Mouse (Mus musculus) MEL (cell line): Measurements from ENCODE around the gene Sparcl1. TPM values are rescaled to one million over a fixed set of nuclear protein-coding genes. Genes with fewer than 3 reads are reported as not detected.

Source experiments
- DNase-seq: peaks from one replicate; pipeline ENCODE4 v3.0.0; 2011; ENCODE audit warnings: low read depth, low spot score
- H3K27ac ChIP-seq: 2 replicates; pipeline ENCODE4 v1.5.1; 2012; ENCODE audit warnings: low read depth, mild to moderate bottlenecking, control low read depth, low read length, moderate library complexity; ENCODE audit not compliant: control insufficient read depth
- H3K27me3 ChIP-seq, 2 experiments: fragments of 150-350 bp in 1 of 2; sonication (generic) in 1 of 2; 2 replicates each; pipeline ENCODE4 v1.6.1; 2012; ENCODE audit warnings: low read length in 2 of 2, mild to moderate bottlenecking in 2 of 2, improper control_type of control experiment in 1 of 2, moderate library complexity in 1 of 2; ENCODE audit not compliant: insufficient read depth in 2 of 2, control insufficient read depth in 1 of 2
- H3K36me3 ChIP-seq, 2 experiments: 2 replicates each; pipeline ENCODE4 v1.6.1; 2012 to 2014; ENCODE audit warnings: low read length in 2 of 2, improper control_type of control experiment in 1 of 2, inconsistent platforms in 1 of 2, mild to moderate bottlenecking in 1 of 2; ENCODE audit not compliant: insufficient read depth in 2 of 2, control insufficient read depth in 1 of 2
- H3K4me1 ChIP-seq, 2 experiments: fragments of 150-350 bp in 1 of 2; sonication (generic) in 1 of 2; 2 replicates each; pipeline ENCODE4 v1.6.1; 2012; ENCODE audit warnings: low read length in 2 of 2, improper control_type of control experiment in 1 of 2, mild to moderate bottlenecking in 1 of 2; ENCODE audit not compliant: insufficient read depth in 2 of 2, control insufficient read depth in 1 of 2
- H3K4me3 ChIP-seq, 2 experiments: fragments of 150-350 bp in 1 of 2; sonication (generic) in 1 of 2; 2 replicates each; pipeline ENCODE4 v1.5.1; 2012; ENCODE audit warnings: low read depth in 2 of 2, low read length in 2 of 2, mild to moderate bottlenecking in 2 of 2, moderate library complexity in 2 of 2, control low read depth in 1 of 2, improper control_type of control experiment in 1 of 2; ENCODE audit not compliant: control insufficient read depth in 1 of 2, insufficient read depth in 1 of 2
- H3K79me2 ChIP-seq: 2 replicates; pipeline ENCODE4 v1.6.1; 2012; ENCODE audit warnings: mild to moderate bottlenecking, low read length, moderate library complexity; ENCODE audit not compliant: control insufficient read depth, poor library complexity, insufficient read depth
- H3K9ac ChIP-seq: 2 replicates; pipeline ENCODE4 v1.6.1; 2012; ENCODE audit warnings: low read depth, mild to moderate bottlenecking, control low read depth, low read length, moderate library complexity; ENCODE audit not compliant: control insufficient read depth, poor library complexity, severe bottlenecking
- H3K9me3 ChIP-seq: fragments of 150-350 bp; sonication (generic); replicated peaks from 2 replicates; pipeline ENCODE4 v1.6.1; 2012; ENCODE audit warnings: mild to moderate bottlenecking, low read length, improper control_type of control experiment, moderate library complexity; ENCODE audit not compliant: insufficient read depth
- BHLHE40 ChIP-seq: IDR thresholded peaks from 2 replicates; pipeline ENCODE4 v1.6.1; 2012; ENCODE audit warnings: low read depth, mild to moderate bottlenecking, inconsistent platforms, low read length, improper control_type of control experiment, borderline replicate concordance
- CHD2 ChIP-seq: IDR thresholded peaks from 2 replicates; pipeline ENCODE4 v1.6.1; 2011; ENCODE audit warnings: low read length, improper control_type of control experiment
- CTCF ChIP-seq, 3 experiments: IDR thresholded peaks in 2 of 3; conservative IDR thresholded peaks in 1 of 3; 2 replicates each; pipeline ENCODE4 v1.5.1; 2011 to 2012; ENCODE audit warnings: low read length in 3 of 3, low read depth in 2 of 3, mild to moderate bottlenecking in 2 of 3, improper control_type of control experiment in 1 of 3, inconsistent platforms in 1 of 3, mixed read lengths in 1 of 3, moderate library complexity in 1 of 3; ENCODE audit not compliant: control insufficient read depth in 1 of 3, insufficient read depth in 1 of 3, poor library complexity in 1 of 3, severe bottlenecking in 1 of 3
- E2F4 ChIP-seq: IDR thresholded peaks from 2 replicates; pipeline ENCODE4 v1.6.1; 2011; ENCODE audit warnings: low read depth, low read length, improper control_type of control experiment, borderline replicate concordance
- ELF1 ChIP-seq: IDR thresholded peaks from 2 replicates; pipeline ENCODE4 v1.6.1; 2014; ENCODE audit warnings: low read depth, mild to moderate bottlenecking, inconsistent platforms, low read length, improper control_type of control experiment, moderate library complexity
- EP300 ChIP-seq, 2 experiments: IDR thresholded peaks; 2 replicates each; pipeline ENCODE4 v1.6.1; 2011; ENCODE audit warnings: improper control_type of control experiment in 2 of 2, low read length in 2 of 2, low read depth in 1 of 2, mild to moderate bottlenecking in 1 of 2
- ETS1 ChIP-seq: IDR thresholded peaks from 2 replicates; pipeline ENCODE4 v1.6.1; 2012; ENCODE audit warnings: low read depth, mild to moderate bottlenecking, inconsistent platforms, low read length, improper control_type of control experiment, moderate library complexity
- GATA1 ChIP-seq: IDR thresholded peaks from 2 replicates; pipeline ENCODE4 v1.6.1; 2011; ENCODE audit warnings: low read depth, low read length, improper control_type of control experiment
- JUND ChIP-seq: IDR thresholded peaks from 2 replicates; pipeline ENCODE4 v1.6.1; 2011; ENCODE audit warnings: low read depth, mild to moderate bottlenecking, improper control_type of control experiment, low read length
- KAT2A ChIP-seq: conservative IDR thresholded peaks from 2 replicates; pipeline ENCODE4 v1.6.1; 2012; ENCODE audit warnings: low read depth, low read length, improper control_type of control experiment, inconsistent platforms
- MAFK ChIP-seq: IDR thresholded peaks from 2 replicates; pipeline ENCODE4 v1.6.1; 2011; ENCODE audit warnings: low read depth, mild to moderate bottlenecking, low read length, improper control_type of control experiment, borderline replicate concordance
- MEF2A ChIP-seq: IDR thresholded peaks from 2 replicates; pipeline ENCODE4 v1.6.1; 2014; ENCODE audit warnings: low read depth, mild to moderate bottlenecking, inconsistent platforms, low read length, improper control_type of control experiment; ENCODE audit not compliant: poor library complexity, insufficient replicate concordance, severe bottlenecking; ENCODE audit errors: extremely low read depth
- MYB ChIP-seq: IDR thresholded peaks from 2 replicates; pipeline ENCODE4 v1.6.1; 2011; ENCODE audit warnings: mild to moderate bottlenecking, low read depth, low read length, improper control_type of control experiment
- NRF1 ChIP-seq: IDR thresholded peaks from 2 replicates; pipeline ENCODE4 v1.6.1; 2014; ENCODE audit warnings: low read depth, mild to moderate bottlenecking, inconsistent platforms, low read length, improper control_type of control experiment, moderate library complexity; ENCODE audit not compliant: poor library complexity, insufficient read depth, severe bottlenecking
- POLR2A ChIP-seq, 2 experiments: IDR thresholded peaks; 2 replicates each; pipeline ENCODE4 v1.6.1; 2011 to 2012; ENCODE audit warnings: low read length in 2 of 2, mild to moderate bottlenecking in 2 of 2, control low read depth in 1 of 2, improper control_type of control experiment in 1 of 2, low read depth in 1 of 2, moderate library complexity in 1 of 2; ENCODE audit not compliant: control insufficient read depth in 1 of 2, insufficient read depth in 1 of 2, poor library complexity in 1 of 2
- POLR2AphosphoS5 ChIP-seq: IDR thresholded peaks from 2 replicates; pipeline ENCODE4 v1.6.1; 2012; ENCODE audit warnings: low read depth, borderline replicate concordance, mild to moderate bottlenecking, inconsistent platforms, low read length, moderate library complexity, mixed read lengths
- RAD21 ChIP-seq: IDR thresholded peaks from 2 replicates; pipeline ENCODE4 v1.6.1; 2011; ENCODE audit warnings: mild to moderate bottlenecking, low read depth, low read length, improper control_type of control experiment
- RCOR1 ChIP-seq: IDR thresholded peaks from 2 replicates; pipeline ENCODE4 v1.6.1; 2012; ENCODE audit warnings: low read depth, mild to moderate bottlenecking, inconsistent platforms, low read length, improper control_type of control experiment
- SIN3A ChIP-seq: IDR thresholded peaks from 2 replicates; pipeline ENCODE4 v1.6.1; 2012; ENCODE audit warnings: low read length, improper control_type of control experiment, inconsistent platforms
- SMC3 ChIP-seq: IDR thresholded peaks from 2 replicates; pipeline ENCODE4 v1.6.1; 2011; ENCODE audit warnings: low read depth, low read length, improper control_type of control experiment
- TAL1 ChIP-seq: IDR thresholded peaks from 2 replicates; pipeline ENCODE4 v1.6.1; 2012; ENCODE audit warnings: mild to moderate bottlenecking, inconsistent platforms, low read length, moderate library complexity, mixed read lengths
- TBP ChIP-seq: IDR thresholded peaks from 2 replicates; pipeline ENCODE4 v1.8.0; 2011; ENCODE audit warnings: low read depth, low read length, improper control_type of control experiment
- TCF12 ChIP-seq: IDR thresholded peaks from 2 replicates; pipeline ENCODE4 v1.6.1; 2014; ENCODE audit warnings: low read depth, mild to moderate bottlenecking, inconsistent platforms, low read length, improper control_type of control experiment, moderate library complexity
- UBTF ChIP-seq: IDR thresholded peaks from 2 replicates; pipeline ENCODE4 v1.6.1; 2012; ENCODE audit warnings: low read depth, mild to moderate bottlenecking, inconsistent platforms, low read length, improper control_type of control experiment, moderate library complexity, borderline replicate concordance; ENCODE audit not compliant: insufficient read depth
- USF1 ChIP-seq: IDR thresholded peaks from 2 replicates; pipeline ENCODE4 v1.6.1; 2014; ENCODE audit warnings: low read depth, mild to moderate bottlenecking, inconsistent platforms, low read length, improper control_type of control experiment, moderate library complexity
- USF2 ChIP-seq, 2 experiments: IDR thresholded peaks; 2 replicates each; pipeline ENCODE4 v1.6.1; 2011 to 2012; ENCODE audit warnings: improper control_type of control experiment in 2 of 2, low read length in 2 of 2, borderline replicate concordance in 1 of 2, inconsistent platforms in 1 of 2, low read depth in 1 of 2, mild to moderate bottlenecking in 1 of 2; ENCODE audit not compliant: insufficient read depth in 1 of 2
- ZC3H11A ChIP-seq: IDR thresholded peaks from 2 replicates; pipeline ENCODE4 v1.6.1; 2012; ENCODE audit warnings: low read depth, mild to moderate bottlenecking, inconsistent platforms, low read length, improper control_type of control experiment
- ZKSCAN1 ChIP-seq: IDR thresholded peaks from 2 replicates; pipeline ENCODE4 v1.6.1; 2012; ENCODE audit warnings: low read depth, mild to moderate bottlenecking, inconsistent platforms, low read length, improper control_type of control experiment, moderate library complexity
- ZMIZ1 ChIP-seq: IDR thresholded peaks from 2 replicates; pipeline ENCODE4 v1.6.1; 2012; ENCODE audit warnings: low read depth, mild to moderate bottlenecking, inconsistent platforms, low read length, improper control_type of control experiment, moderate library complexity
- polyA plus RNA-seq, 2 experiments: library from polyadenylated mRNA; stranded (reverse) in 1 of 2; unstranded in 1 of 2; fragments of >175 nt in 1 of 2; fragments of >200 nt in 1 of 2; gene quantifications; 2 replicates each; pipeline versions ENCODE4 v1.2.1 to v1.2.4; 2012; ENCODE audit warnings: low replicate concordance in 2 of 2, low read depth in 1 of 2; ENCODE audit not compliant: insufficient read length in 2 of 2, insufficient read depth in 1 of 2, missing spikeins in 1 of 2
- total RNA-seq: library from RNA; depleted of rRNA; stranded (reverse); fragments of 300-350 nt; gene quantifications from 2 replicates; pipeline ENCODE4 v1.2.3, GENCODE M21; 2012

The Sparcl1 gene
- total and polyA plus RNA-seq, 3 experiments: not detected

GRCm38 (mm10) chr5:104128281-104129031 is 14.9 kb upstream of the Sparcl1 start:
- Histone ChIP-seq H3K27me3 (peaks cover 0 to 2% of the 10 kb centered on the region in 2 experiments; a peak in 2 of 4 replicates), H3K9me3 (no peaks in the 10 kb centered on the region), H3K4me3 (no peak overlapping the region), H3K9ac (no peak overlapping the region), H3K4me1 (no peaks in the 10 kb centered on the region), H3K79me2 (no peaks in the 10 kb centered on the region), H3K36me3 (no peaks in the 10 kb centered on the region), H3K27ac (no peak overlapping the region)
- DNase-seq: no peak
- TF ChIP-seq ZMIZ1 (no peak), SIN3A (no peak), ZC3H11A (no peak), GATA1 (no peak), TCF12 (no peak), JUND (no peak), KAT2A (no peak), TAL1 (no peak), TBP (no peak), NRF1 (no peak), EP300 (IDR thresholded peaks at IDR 0.05; ENCODE audit: low read depth in 1 of 2, low read length in 2 of 2) (no peak), ETS1 (no peak), BHLHE40 (no peak), CHD2 (no peak), POLR2A (IDR thresholded peaks at IDR 0.05; ENCODE audit: control insufficient read depth in 1 of 2, insufficient read depth in 1 of 2, low read depth in 1 of 2, low read length in 2 of 2, poor library complexity in 1 of 2) (no peak), UBTF (no peak), RCOR1 (no peak)

- Histone ChIP-seq H3K9me3 (no peaks in the 10 kb centered on the region), H3K27ac (no peak overlapping the region), H3K4me3 (no peak overlapping the region), H3K9ac (no peak overlapping the region), H3K4me1 (no peaks in the 10 kb centered on the region), H3K27me3 (peaks cover 0 to 2% of the 10 kb centered on the region in 2 experiments; a peak in 2 of 4 replicates), H3K36me3 (no peaks in the 10 kb centered on the region), H3K79me2 (no peaks in the 10 kb centered on the region)
- DNase-seq: no peak
- TF ChIP-seq ZKSCAN1 (no peak), KAT2A (no peak), USF2 (IDR thresholded peaks at IDR 0.05; ENCODE audit: borderline replicate concordance in 1 of 2, insufficient read depth in 1 of 2, low read depth in 1 of 2, low read length in 2 of 2) (no peak), MYB (no peak), E2F4 (no peak), RAD21 (no peak), POLR2AphosphoS5 (no peak), USF1 (no peak), MAFK (no peak), SMC3 (no peak), CTCF (IDR thresholded peaks at IDR 0.05 in 2 of 3, conservative IDR thresholded peaks at IDR 0.05 in 1 of 3; ENCODE audit: control insufficient read depth in 1 of 3, insufficient read depth in 1 of 3, low read depth in 2 of 3, low read length in 3 of 3, poor library complexity in 1 of 3, severe bottlenecking in 1 of 3) (no peak), POLR2A (IDR thresholded peaks at IDR 0.05; ENCODE audit: control insufficient read depth in 1 of 2, insufficient read depth in 1 of 2, low read depth in 1 of 2, low read length in 2 of 2, poor library complexity in 1 of 2) (no peak), SIN3A (no peak), RCOR1 (no peak), UBTF (no peak), ZMIZ1 (no peak), MEF2A (no peak), BHLHE40 (no peak), ELF1 (no peak), NRF1 (no peak)
Measured at GRCm38 (mm10) chr5:104127351-104127750, 13.8 kb upstream of the Sparcl1 start.
